Mouse (Mus musculus) forebrain, embryonic 14.5 days (tissue): Measurements from ENCODE around the gene P2rx7. TPM values are rescaled to one million over a fixed set of nuclear protein-coding genes. Genes with fewer than 3 reads are reported as not detected.

Experiments
- ATAC-seq: fragments of 200-750 bp; cut with Nextera tagmentation; 2 replicates; pipeline ENCODE4 v1.8.0; 2017; ENCODE audit warnings: mild to moderate bottlenecking, moderate library complexity
- DNase-seq: peaks from one replicate; pipeline ENCODE4 v3.0.0-alpha.2; 2015; ENCODE audit warnings: low spot score
- H3K27ac ChIP-seq: fragments of 300-500 bp; sonication (generic); 2 replicates; pipeline ENCODE4 v1.5.1; 2014; ENCODE audit warnings: low read depth, mild to moderate bottlenecking, control low read depth, low read length, moderate library complexity
- H3K27me3 ChIP-seq: fragments of 300-500 bp; sonication (generic); replicated peaks from 2 replicates; pipeline ENCODE4 v1.6.1; 2014; ENCODE audit warnings: low read length, control low read depth, mixed read lengths; ENCODE audit not compliant: control insufficient read depth, insufficient read depth
- H3K36me3 ChIP-seq: fragments of 300-500 bp; sonication (generic); 2 replicates; pipeline ENCODE4 v1.6.1; 2014; ENCODE audit warnings: low read length, control low read depth; ENCODE audit not compliant: control insufficient read depth, insufficient read depth
- H3K4me1 ChIP-seq: fragments of 300-500 bp; sonication (generic); 2 replicates; pipeline ENCODE4 v1.6.1; 2014; ENCODE audit warnings: antibody characterized with exemption, low read length, control low read depth; ENCODE audit not compliant: control insufficient read depth, insufficient read depth
- H3K4me2 ChIP-seq: fragments of 300-500 bp; sonication (generic); 2 replicates; pipeline ENCODE4 v1.6.1; 2014; ENCODE audit warnings: mild to moderate bottlenecking, control low read depth, low read length
- H3K4me3 ChIP-seq: fragments of 300-500 bp; sonication (generic); 2 replicates; pipeline ENCODE4 v1.5.1; 2014; ENCODE audit warnings: low read depth, low read length, control low read depth
- H3K9ac ChIP-seq: fragments of 300-500 bp; sonication (generic); 2 replicates; pipeline ENCODE4 v1.6.1; 2014; ENCODE audit warnings: mild to moderate bottlenecking, low read length, control low read depth, moderate library complexity
- H3K9me3 ChIP-seq: fragments of 300-500 bp; sonication (generic); replicated peaks from 2 replicates; pipeline ENCODE4 v1.6.1; 2016; ENCODE audit warnings: low read length, control low read depth, mixed read lengths; ENCODE audit not compliant: control insufficient read depth
- WGBS: fragments of 180-500 bp; shearing (Covaris S2); extraction: QIAGEN DNeasy Blood & Tissue Kit; methylation state at CpG from one replicate; pipeline ENCODE4 v1.1.7; 2014; 5-methylcytosine and 5-hydroxymethylcytosine counted together
- polyA plus RNA-seq: library from polyadenylated mRNA; unstranded; fragments of >200 nt; fragmentation: Nextera tagmentation; extraction: Ambion mirVana; gene quantifications from 2 replicates; pipeline ENCODE4 v1.2.1, GENCODE M21; 2014

P2rx7 gene
- polyA plus RNA-seq, 1 experiment from 2014 or later: 1.5 TPM

GRCm38 (mm10) chr5:122650100-122650499 is 6.4 kb downstream of the P2rx7 start:
- no peak overlapping the region for H3K4me2 ChIP-seq
- H3K36me3 ChIP-seq: no peaks in the 10 kb centered on the region
- H3K27me3 ChIP-seq: no peaks in the 10 kb centered on the region
- H3K9ac ChIP-seq: no peak overlapping the region
- DNase-seq (no peak), ATAC-seq (no peak)
- H3K4me1 ChIP-seq: peaks cover 14% of the 10 kb centered on the region
- WGBS: 91% methylated on average over 8 of the region's 8 CpGs
- no peak overlapping the region for H3K27ac ChIP-seq
- no peaks in the 10 kb centered on the region for H3K9me3 ChIP-seq
- H3K4me3 ChIP-seq: no peak overlapping the region

- DNase-seq: no peak
- Histone ChIP-seq H3K27me3 (no peaks in the 10 kb centered on the region), H3K27ac (peak overlapping the region; percentile 48; the same call in 1 of the 2 replicates), H3K9me3 (no peaks in the 10 kb centered on the region), H3K9ac (0 out of 2 replicates have a peak overlapping the region, but pooled peaks have one; percentile 8), H3K4me3 (no peak overlapping the region), H3K4me1 (peaks cover 14% of the 10 kb centered on the region), H3K4me2 (no peak overlapping the region), H3K36me3 (no peaks in the 10 kb centered on the region)
- WGBS: 86% methylated on average over 7 of the region's 7 CpGs
- no peak for ATAC-seq
These were observed 8.8 kb downstream of the P2rx7 start for GRCm38 (mm10) chr5:122652506-122652905.

GRCm38 (mm10) chr5:122653112-122653445 is 9.4 kb downstream of the P2rx7 start:
- Histone ChIP-seq H3K4me1 (peaks cover 14% of the 10 kb centered on the region), H3K36me3 (no peaks in the 10 kb centered on the region), H3K9me3 (no peaks in the 10 kb centered on the region), H3K4me2 (peak overlapping the region; percentile 6; the same call in 1 of the 2 replicates), H3K4me3 (no peak overlapping the region), H3K9ac (no peak overlapping the region), H3K27me3 (no peaks in the 10 kb centered on the region), H3K27ac (peak overlapping the region; percentile 48)
- 36% methylated on average over 10 of the region's 10 CpGs for WGBS
- ATAC-seq (peak; percentile 43; the same call in 1 of the 2 replicates), DNase-seq (peak; percentile 37)

- H3K27ac ChIP-seq: peak overlapping the region; percentile 44
- peak; percentile 86 for ATAC-seq
- H3K27me3 ChIP-seq: no peaks in the 10 kb centered on the region
- H3K9me3 ChIP-seq: no peaks in the 10 kb centered on the region
- DNase-seq: peak; percentile 73
- peaks cover 14% of the 10 kb centered on the region for H3K4me1 ChIP-seq
- 12% methylated on average over 15 of the region's 15 CpGs for WGBS
- peak overlapping the region; percentile 6; the same call in 1 of the 2 replicates for H3K4me2 ChIP-seq
- H3K9ac ChIP-seq: no peak overlapping the region
- no peak overlapping the region for H3K4me3 ChIP-seq
- H3K36me3 ChIP-seq: no peaks in the 10 kb centered on the region
These were observed 9.9 kb downstream of the P2rx7 start for GRCm38 (mm10) chr5:122653446-122654267.

- H3K9ac ChIP-seq: no peak overlapping the region; the same call in 1 of the 2 replicates
- DNase-seq (no peak), ATAC-seq (0 out of 2 replicates have a peak, but pooled peaks have one; percentile 4)
- WGBS: 37% methylated on average over 5 of the region's 5 CpGs
- no peak overlapping the region for H3K4me2 ChIP-seq
- peaks cover 14% of the 10 kb centered on the region for H3K4me1 ChIP-seq
- no peaks in the 10 kb centered on the region for H3K36me3 ChIP-seq
- H3K27me3 ChIP-seq: no peaks in the 10 kb centered on the region
- no peak overlapping the region for H3K4me3 ChIP-seq
- H3K9me3 ChIP-seq: no peaks in the 10 kb centered on the region
- H3K27ac ChIP-seq: peak overlapping the region; percentile 44; the same call in 1 of the 2 replicates
These were observed 10.5 kb downstream of the P2rx7 start for GRCm38 (mm10) chr5:122654268-122654573.

- H3K27me3 ChIP-seq: no peaks in the 10 kb centered on the region
- WGBS: 90% methylated on average over 12 of the region's 12 CpGs
These were observed 13.1 kb downstream of the P2rx7 start for GRCm38 (mm10) chr5:122656808-122657207.

GRCm38 (mm10) chr5:122662501-122662900 is 18.8 kb downstream of the P2rx7 start:
- Histone ChIP-seq H3K4me3 (no peak overlapping the region), H3K9ac (no peak overlapping the region), H3K27ac (no peak overlapping the region), H3K27me3 (no peaks in the 10 kb centered on the region), H3K9me3 (no peaks in the 10 kb centered on the region), H3K4me1 (no peaks in the 10 kb centered on the region), H3K4me2 (no peak overlapping the region), H3K36me3 (no peaks in the 10 kb centered on the region)
- DNase-seq: no peak
- ATAC-seq: no peak
- WGBS: 93% methylated on average over 6 of the region's 6 CpGs

More at GRCm38 (mm10) chr5:122656808-122657207, 13.1 kb downstream of the P2rx7 start:
- Histone ChIP-seq H3K9me3 (no peaks in the 10 kb centered on the region), H3K36me3 (no peaks in the 10 kb centered on the region), H3K4me3 (no peak overlapping the region), H3K4me1 (peaks cover 14% of the 10 kb centered on the region), H3K9ac (no peak overlapping the region), H3K27ac (no peak overlapping the region), H3K4me2 (no peak overlapping the region)
- ATAC-seq (no peak), DNase-seq (no peak)

GRCm38 (mm10) chr5:122665036-122665435 is 21.3 kb downstream of the P2rx7 start:
- 79% methylated on average over 5 of the region's 5 CpGs for WGBS
- Histone ChIP-seq H3K9me3 (no peaks in the 10 kb centered on the region), H3K36me3 (no peaks in the 10 kb centered on the region), H3K9ac (no peak overlapping the region), H3K4me3 (no peak overlapping the region), H3K27ac (no peak overlapping the region), H3K4me1 (no peaks in the 10 kb centered on the region), H3K27me3 (no peaks in the 10 kb centered on the region), H3K4me2 (no peak overlapping the region)
- no peak for DNase-seq
- no peak for ATAC-seq
